Mouse (Mus musculus) spleen, adult 2 months (tissue): ENCODE results near the gene Mpnd.

Source experiments
- CTCF ChIP-seq: fragments of 200-500 bp; IDR thresholded peaks from 2 replicates; pipeline ENCODE4 v1.5.1; 2011; ENCODE audit warnings: mild to moderate bottlenecking, inconsistent platforms; ENCODE audit not compliant: insufficient read depth, insufficient read length, insufficient replicate concordance; ENCODE audit errors: extremely low read depth
- POLR2A ChIP-seq: fragments of 200-500 bp; IDR thresholded peaks from 2 replicates; pipeline ENCODE4 v1.6.1; 2011; ENCODE audit warnings: low read depth, low read length, inconsistent platforms

- TF ChIP-seq CTCF (no peak), POLR2A (no peak)
These were observed 47.0 kb upstream of the Mpnd start for GRCm38 (mm10) chr17:55958584-55958886.
